Mouse (Mus musculus) stomach, postnatal 0 days (tissue): ENCODE data around the gene Swi5. TPM values are rescaled to one million over a fixed set of nuclear protein-coding genes. Genes with fewer than 3 reads are reported as not detected.

Source experiments
- ATAC-seq: fragments of 200-750 bp; cut with Nextera tagmentation; 2 replicates; pipeline ENCODE4 v1.8.0; 2017; ENCODE audit not compliant: low FRiP score, low TSS enrichment
- DNase-seq: peaks from one replicate; pipeline ENCODE4 v3.0.0-alpha.2; 2016; ENCODE audit warnings: low spot score
- H3K27ac ChIP-seq: fragments of 300-500 bp; sonication (generic); replicated peaks from 2 replicates; pipeline ENCODE4 v1.5.1; 2014; ENCODE audit warnings: mild to moderate bottlenecking, control low read depth
- H3K27me3 ChIP-seq: fragments of 300-500 bp; sonication (generic); 2 replicates; pipeline ENCODE4 v1.6.1; 2014; ENCODE audit warnings: low read length; ENCODE audit not compliant: control insufficient read depth, insufficient read depth
- H3K36me3 ChIP-seq: fragments of 300-500 bp; sonication (generic); 2 replicates; pipeline ENCODE4 v1.6.1; 2014; ENCODE audit warnings: low read length, mixed read lengths; ENCODE audit not compliant: control insufficient read depth, insufficient read depth
- H3K4me1 ChIP-seq: fragments of 300-500 bp; sonication (generic); replicated peaks from 2 replicates; pipeline ENCODE4 v1.6.1; 2014; ENCODE audit warnings: antibody characterized with exemption; ENCODE audit not compliant: control insufficient read depth, insufficient read depth
- H3K4me2 ChIP-seq: fragments of 300-500 bp; sonication (generic); replicated peaks from 2 replicates; pipeline ENCODE4 v1.6.1; 2014; ENCODE audit warnings: low read depth, mild to moderate bottlenecking, control low read depth, moderate library complexity
- H3K4me3 ChIP-seq: fragments of 300-500 bp; sonication (generic); 2 replicates; pipeline ENCODE4 v1.5.1; 2014; ENCODE audit warnings: low read depth, low read length, control low read depth
- H3K9ac ChIP-seq: fragments of 300-500 bp; sonication (generic); 2 replicates; pipeline ENCODE4 v1.6.1; 2014; ENCODE audit warnings: mild to moderate bottlenecking, low read length, control low read depth, mixed read lengths
- H3K9me3 ChIP-seq: fragments of 300-500 bp; sonication (generic); 2 replicates; pipeline ENCODE4 v1.6.1; 2016; ENCODE audit warnings: low read length; ENCODE audit not compliant: control insufficient read depth
- CTCF ChIP-seq: IDR thresholded peaks from 2 replicates; pipeline ENCODE4 v1.5.1; 2016; ENCODE audit warnings: antibody characterized with exemption, low read depth, mild to moderate bottlenecking, moderate library complexity
- EP300 ChIP-seq: optimal IDR thresholded peaks from 2 replicates; pipeline ENCODE3; 2016; ENCODE audit warnings: antibody characterized with exemption
- WGBS: fragments of 180-500 bp; shearing (Covaris S2); extraction: QIAGEN DNeasy Blood & Tissue Kit; methylation state at CpG from one replicate; pipeline ENCODE4 v1.1.7; 2014; 5-methylcytosine and 5-hydroxymethylcytosine counted together
- polyA plus RNA-seq: library from polyadenylated mRNA; unstranded; fragments of >200 nt; fragmentation: Nextera tagmentation; extraction: Ambion mirVana; gene quantifications from 2 replicates; pipeline ENCODE4 v1.2.1, GENCODE M21; 2015

The Swi5 gene
- polyA plus RNA-seq, 1 experiment from 2014 or later: 313 TPM

GRCm38 (mm10) chr2:32314831-32315230 lies 27.0 kb upstream of the Swi5 start:
- ATAC-seq: no peak
- DNase-seq: no peak
- Histone ChIP-seq H3K27ac (no peak overlapping the region), H3K9ac (no peak overlapping the region), H3K4me1 (peaks cover 8% of the 10 kb centered on the region), H3K9me3 (no peaks in the 10 kb centered on the region), H3K36me3 (no peaks in the 10 kb centered on the region), H3K4me2 (no peak overlapping the region), H3K4me3 (no peak overlapping the region), H3K27me3 (no peaks in the 10 kb centered on the region)
- 93% methylated on average over 14 of the region's 14 CpGs for WGBS
- TF ChIP-seq EP300: no peak
- TF ChIP-seq CTCF: no peak

GRCm38 (mm10) chr2:32312318-32312964 lies 24.6 kb upstream of the Swi5 start:
- WGBS: 6% methylated on average over 51 of the region's 56 CpGs
- H3K9ac ChIP-seq: peak overlapping the region; percentile 70
- H3K27me3 ChIP-seq: no peaks in the 10 kb centered on the region
- ATAC-seq: peak; percentile 88
- 0 out of 2 replicates have a peak overlapping the region, but pooled peaks have one; percentile 40 for H3K27ac ChIP-seq
- peak overlapping the region; percentile 60 for H3K4me3 ChIP-seq
- peak overlapping the region; percentile 100 for H3K4me2 ChIP-seq
- no peak for TF ChIP-seq CTCF
- no peak for TF ChIP-seq EP300
- peak; percentile 94 for DNase-seq
- H3K36me3 ChIP-seq: no peaks in the 10 kb centered on the region
- no peaks in the 10 kb centered on the region for H3K9me3 ChIP-seq
- peaks cover 5% of the 10 kb centered on the region for H3K4me1 ChIP-seq

GRCm38 (mm10) chr2:32311443-32312317 lies 23.8 kb upstream of the Swi5 start:
- DNase-seq (no peak), ATAC-seq (no peak)
- Histone ChIP-seq H3K4me1 (peaks cover 5% of the 10 kb centered on the region), H3K9ac (peak overlapping the region; percentile 70), H3K27me3 (no peaks in the 10 kb centered on the region), H3K27ac (0 out of 2 replicates have a peak overlapping the region, but pooled peaks have one; percentile 40), H3K4me3 (peak overlapping the region; percentile 60), H3K9me3 (no peaks in the 10 kb centered on the region), H3K36me3 (peaks cover 2% of the 10 kb centered on the region; the same call in 1 of the 2 replicates), H3K4me2 (peak overlapping the region; percentile 100)
- 11% methylated on average over 37 of the region's 42 CpGs for WGBS
- TF ChIP-seq EP300 (no peak), CTCF (peak; percentile 39)

DNA sequence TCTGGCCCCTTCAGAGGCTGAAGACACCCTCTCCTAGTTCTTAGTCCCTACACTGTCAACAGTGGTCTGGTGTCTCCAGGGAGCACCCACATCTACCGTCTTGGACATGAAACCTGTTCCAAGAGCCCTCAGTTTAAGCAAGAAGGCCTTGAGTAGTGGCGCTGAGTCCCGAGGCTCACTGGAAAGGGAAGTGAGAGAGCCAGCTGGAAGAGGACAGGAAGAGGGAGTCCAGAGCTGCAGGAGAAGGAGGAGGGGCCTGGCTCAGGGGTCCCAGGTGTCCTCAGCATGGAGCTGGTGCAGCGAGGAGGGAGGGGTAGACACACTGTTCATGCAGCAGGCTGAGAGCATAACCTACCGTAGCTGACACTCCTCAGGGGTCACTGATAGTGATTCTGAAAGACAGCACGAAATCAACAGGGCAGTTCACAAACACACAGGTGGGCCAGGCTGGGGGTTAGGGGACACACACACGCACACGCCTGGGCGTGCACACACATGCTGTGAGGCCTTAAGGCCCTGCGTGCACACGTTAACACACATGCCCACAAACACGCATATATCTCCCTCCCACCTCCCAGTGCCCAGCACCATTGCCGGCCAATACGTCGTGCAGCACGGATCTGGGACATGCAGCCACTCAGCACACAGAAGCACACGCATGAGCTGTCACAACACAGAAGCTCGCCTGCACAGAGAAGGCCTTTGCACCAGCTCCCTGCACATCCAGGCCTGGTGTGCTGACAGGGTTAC lies 22.4 kb upstream of the Swi5 start:
- Histone ChIP-seq H3K9ac (no peak overlapping the region), H3K4me1 (peaks cover 5% of the 10 kb centered on the region), H3K27ac (no peak overlapping the region), H3K4me3 (no peak overlapping the region), H3K27me3 (no peaks in the 10 kb centered on the region), H3K36me3 (peaks cover 13% of the 10 kb centered on the region; the same call in 1 of the 2 replicates), H3K4me2 (no peak overlapping the region), H3K9me3 (no peaks in the 10 kb centered on the region)
- ATAC-seq (no peak), DNase-seq (no peak)
- 82% methylated on average over 18 of the region's 18 CpGs for WGBS
- no peak for TF ChIP-seq CTCF
- TF ChIP-seq EP300: no peak

DNA sequence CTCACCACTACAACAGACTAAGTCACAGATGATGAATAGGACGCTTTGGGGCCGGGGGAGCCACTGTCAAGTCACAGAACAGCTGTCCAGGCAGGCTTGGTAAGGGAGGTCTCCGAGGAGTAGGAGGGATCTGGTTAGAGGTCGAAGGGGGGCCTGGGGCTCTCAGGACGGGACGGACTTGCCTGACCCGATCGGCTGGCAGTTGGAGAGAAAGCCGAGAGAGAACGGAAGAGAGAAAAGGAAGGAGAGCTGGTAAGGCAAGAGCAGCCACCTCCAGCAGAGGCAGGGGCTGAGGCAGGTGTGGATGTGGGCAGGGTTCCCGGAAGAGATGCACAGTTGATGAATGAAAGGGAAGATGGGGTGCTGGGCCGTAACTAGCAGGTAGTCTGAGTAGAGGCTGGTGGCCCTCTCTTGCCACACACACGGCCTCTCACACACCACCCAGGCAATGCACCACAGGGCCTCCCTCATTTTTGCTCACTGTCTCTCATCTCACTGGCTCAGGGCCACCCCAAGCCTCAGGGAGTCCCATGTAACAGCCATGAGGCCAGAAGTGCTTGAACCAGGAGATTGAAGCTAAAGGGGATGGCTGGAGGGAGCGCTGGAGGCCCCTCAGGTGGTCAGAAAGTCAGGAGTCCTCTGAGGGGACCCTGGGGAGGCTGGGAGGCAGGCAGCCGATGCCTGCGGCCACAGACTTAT lies 21.1 kb upstream of the Swi5 start:
- Histone ChIP-seq H3K36me3 (peaks cover 20% of the 10 kb centered on the region; the same call in 1 of the 2 replicates), H3K9me3 (no peaks in the 10 kb centered on the region), H3K4me1 (peaks cover 5% of the 10 kb centered on the region), H3K9ac (no peak overlapping the region), H3K27ac (no peak overlapping the region), H3K27me3 (no peaks in the 10 kb centered on the region), H3K4me2 (no peak overlapping the region), H3K4me3 (no peak overlapping the region)
- no peak for DNase-seq
- TF ChIP-seq EP300 (no peak), CTCF (no peak)
- WGBS: 85% methylated on average over 16 of the region's 16 CpGs
- ATAC-seq: no peak
